Mouse (Mus musculus): ENCODE measurements around the gene Spata32.
A peak's percentile ranks its signal among the peaks of the same experiment; 100 is the strongest.

Gene Spata32

DNA sequence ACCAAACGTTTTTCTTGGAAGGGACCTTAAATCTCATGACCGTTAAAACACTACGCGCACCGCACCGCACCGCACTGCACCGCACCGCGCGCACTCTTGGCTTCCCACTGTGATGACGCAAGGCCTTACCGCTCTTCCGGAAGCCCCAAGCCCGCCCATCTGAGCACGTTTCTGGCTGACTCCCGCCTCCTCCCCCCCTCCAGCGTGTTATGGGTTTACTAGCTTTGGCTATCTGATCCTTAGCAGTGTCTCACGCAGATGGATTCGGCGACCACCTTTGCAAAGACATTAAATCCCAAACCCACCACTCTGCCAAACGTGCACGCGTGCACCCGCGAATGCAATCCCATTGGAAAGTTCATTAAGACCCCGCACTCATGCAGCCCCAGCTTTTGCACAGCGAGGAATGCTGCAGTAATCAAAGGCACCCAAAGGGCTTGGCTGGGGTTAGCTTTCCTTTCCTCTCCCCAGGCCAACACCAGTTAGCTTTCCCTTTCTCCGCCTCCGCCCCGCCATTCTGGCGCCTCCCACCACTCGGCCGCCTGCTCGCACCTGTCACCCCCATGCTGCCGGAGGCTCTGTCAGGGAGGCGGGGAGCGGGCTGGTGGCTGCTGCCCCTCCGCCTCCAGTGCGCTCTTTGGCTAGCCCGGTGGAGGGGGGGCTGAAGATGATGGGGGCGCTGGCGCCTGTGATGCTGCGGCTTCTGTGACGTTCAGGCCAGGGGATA, at the start of gene Spata32:
Spata32 (minus strand) TSS at position 643 of the 727 bp plus-strand sequence.
- peak; percentile 84 for DNase-seq

DNA sequence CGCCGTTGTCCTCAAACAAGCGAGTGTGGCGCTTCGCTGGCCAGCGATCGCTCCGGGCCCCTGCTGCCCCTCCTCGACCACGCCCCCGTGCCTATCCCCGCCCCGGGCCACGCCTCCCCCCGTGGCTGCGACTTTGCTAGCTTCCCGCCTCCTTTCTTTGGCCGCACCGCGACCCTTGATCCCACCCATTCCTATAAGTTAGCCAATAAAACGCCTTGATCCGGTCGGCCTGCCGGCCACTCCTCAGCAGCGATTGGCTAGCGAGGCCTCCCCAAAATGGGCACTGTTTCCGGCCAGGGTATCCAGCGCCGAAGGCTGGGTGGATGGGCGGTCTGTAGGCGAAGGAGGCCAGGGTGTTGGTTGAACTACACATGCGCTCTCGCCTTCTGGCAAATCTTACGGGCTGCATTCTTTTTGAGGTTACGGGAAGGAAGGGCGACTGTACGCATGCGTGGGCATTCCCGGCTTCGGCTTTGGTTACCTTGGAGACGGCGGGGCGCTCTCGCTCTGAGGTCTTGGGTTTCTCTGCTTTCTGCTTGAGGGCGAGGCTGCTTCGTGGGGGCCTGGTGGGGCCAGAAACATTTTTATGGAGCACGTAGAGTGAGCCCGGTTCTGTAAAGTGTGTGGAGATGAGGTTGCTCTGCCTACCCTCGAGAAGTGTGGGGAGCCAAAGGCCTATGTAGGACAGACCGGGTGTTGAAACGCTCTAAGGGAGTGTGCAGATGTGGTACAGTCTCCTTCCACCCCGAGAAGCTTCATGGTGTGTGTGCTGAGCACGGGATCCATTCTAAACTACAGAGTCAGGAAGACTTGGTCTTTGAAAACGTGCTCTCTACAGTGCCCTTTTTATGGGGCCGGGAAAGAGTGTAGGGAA, 49.4 kb upstream of the Spata32 start, which contains the start of gene Map3k14:
Map3k14 (minus strand) TSS at position 127 of the 874 bp plus-strand sequence.
- DNase-seq = peak; percentile 98

DNA sequence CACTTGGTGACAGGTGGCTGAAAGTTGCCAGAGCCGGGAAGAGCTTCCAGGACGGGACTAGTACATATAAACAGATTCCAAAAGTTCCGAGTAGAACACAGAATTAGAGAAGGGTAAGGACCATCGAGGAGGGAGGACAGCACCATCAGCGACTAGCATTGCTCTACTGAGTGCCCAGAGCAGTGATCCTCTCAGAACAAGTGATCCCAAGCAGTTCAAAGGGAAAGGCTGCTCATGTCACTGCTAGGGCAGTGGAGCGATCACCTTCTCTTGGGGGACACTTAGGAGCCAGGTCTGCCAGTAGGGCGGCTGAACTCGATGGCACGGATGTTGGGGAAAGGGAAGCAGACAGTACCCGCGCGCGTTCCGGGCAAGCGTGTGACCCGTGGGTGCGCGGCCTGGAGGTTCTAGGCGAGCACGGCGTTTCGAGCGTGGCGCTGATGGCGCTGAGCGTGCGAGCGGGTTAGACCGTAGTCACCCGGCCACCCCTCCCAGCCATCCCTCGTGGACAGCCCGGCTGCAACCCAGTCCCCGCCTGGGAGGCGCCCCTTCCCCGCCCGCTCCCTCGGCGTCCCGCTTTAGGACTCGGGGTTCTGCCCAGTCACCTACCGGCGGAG, 48.6 kb upstream of the Spata32 start:
- no peak for DNase-seq

DNA sequence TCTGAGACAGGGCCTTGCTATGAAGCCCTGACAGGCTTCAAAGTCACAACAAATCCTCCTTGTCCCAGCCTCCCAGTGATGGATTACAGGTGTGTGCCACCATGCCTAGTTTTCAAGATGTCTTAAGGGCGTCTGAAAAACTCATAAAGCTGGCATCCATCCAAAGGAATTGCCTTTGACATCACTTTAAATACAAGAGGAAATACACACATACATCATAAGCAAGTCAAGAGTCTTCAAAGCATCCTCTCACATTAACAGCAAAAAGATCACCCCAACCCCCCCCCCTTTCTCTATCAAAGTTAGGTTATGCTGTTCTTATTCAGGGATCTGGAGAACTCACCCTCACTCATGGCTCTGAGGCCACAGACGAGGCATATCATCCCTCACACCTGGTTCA, 47.6 kb upstream of the Spata32 start:
- DNase-seq = no peak

DNA sequence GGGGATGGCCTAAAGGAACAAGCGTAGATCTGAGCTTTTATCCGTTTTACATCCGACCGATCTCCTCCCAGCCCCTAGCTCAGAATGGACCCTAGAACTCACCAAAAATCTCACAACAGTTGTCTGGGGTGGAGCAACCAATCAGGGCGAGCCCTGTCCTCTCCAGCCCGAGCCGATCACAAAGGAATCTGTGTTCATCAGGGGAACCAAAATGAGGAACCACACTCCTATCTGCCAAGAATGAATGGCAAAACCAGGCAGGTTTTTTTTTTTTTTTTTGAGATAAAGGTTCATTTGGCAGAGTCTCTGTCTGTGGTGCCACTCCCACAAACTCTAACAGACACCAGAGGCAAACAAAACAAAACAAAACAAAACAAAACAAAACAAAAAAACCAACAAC, 47.0 kb upstream of the Spata32 start:
- no peak for DNase-seq

DNA sequence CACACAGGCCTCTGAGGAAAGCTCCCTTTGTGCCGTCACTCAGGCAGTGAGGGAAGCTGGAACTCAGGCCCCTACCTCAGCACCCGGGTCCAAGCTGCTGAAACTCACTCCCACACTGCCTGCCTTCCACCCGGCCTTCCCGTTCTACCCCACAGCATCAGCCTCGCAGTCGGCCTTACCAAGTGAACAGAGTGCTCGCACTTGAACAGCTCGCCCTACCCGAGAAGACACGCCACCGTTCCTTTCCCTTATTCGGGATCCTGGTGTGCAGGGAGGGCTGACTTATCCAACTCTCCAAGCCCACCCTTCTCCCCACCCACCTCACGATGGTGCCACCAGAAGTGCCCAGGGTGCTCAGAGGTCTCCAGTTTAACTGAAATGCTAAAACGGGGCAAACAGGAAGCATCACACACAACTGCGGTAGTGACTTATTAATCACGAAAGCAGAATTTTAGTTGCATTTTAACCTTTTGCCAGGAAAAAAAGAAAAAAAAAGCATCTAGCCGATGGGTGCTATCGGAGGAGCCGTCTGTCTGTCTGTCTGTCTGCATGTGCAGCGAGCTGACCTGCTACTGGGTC, 46.3 kb upstream of the Spata32 start:
- no peak for DNase-seq

DNA sequence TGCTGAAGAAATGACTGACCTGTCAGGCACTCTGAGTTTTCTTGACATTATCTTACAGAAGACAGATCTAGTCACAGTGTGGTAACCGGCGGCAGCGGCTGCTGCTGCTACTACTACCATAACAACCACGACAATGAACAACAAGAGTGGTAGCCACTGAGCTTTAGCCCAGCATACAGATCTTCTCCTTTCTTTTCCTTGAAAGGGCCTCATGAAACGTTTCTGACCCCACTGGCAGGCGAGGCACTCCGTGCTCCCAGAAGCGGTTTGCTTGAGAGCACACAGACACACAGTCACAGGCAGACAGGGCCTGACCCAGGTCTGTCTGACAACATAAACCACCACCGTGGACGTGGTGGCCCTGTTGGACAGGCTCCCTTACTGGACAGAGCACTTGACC, 45.3 kb upstream of the Spata32 start:
- no peak for DNase-seq

DNA sequence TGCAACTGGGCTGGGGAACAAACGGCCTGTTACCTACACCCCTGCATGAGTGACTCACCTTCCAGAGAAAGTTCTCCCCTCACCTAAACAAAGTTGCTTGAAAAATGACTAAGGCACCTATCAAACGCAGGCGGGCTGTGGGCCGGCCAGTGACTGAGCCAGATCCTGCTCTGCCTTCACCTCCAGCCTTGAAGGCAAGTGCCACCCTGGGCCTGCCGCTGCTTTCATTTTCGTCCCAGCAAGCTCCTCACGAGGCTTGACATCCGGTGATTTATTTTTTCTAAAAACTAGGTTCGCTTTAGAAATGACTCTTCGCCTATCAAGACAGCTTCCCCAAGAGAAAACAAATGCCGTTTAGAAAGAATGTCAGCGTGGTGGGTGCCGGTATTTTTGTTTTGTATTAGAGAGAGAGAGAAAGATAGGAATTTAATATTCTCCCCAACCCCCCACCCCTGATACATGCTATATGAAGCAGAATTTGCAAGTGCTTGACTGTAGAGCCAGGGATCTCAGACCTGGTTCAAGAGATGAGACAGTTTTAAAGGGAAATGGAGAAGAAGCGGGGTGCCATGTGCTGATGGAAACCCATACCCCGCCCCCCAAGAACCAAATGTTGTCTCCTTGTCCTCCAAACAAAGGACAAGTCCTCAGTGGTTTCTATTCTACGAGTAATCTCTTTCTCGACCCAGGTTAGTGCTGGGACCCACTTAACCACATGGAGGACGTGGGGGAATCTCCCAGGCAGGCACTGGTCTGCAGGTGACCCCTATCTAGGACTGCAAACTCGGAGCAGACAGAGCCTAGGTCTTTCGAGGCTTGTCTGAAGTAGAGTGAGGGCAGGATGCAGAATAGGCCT, 44.4 kb upstream of the Spata32 start:
- no peak for DNase-seq

DNA sequence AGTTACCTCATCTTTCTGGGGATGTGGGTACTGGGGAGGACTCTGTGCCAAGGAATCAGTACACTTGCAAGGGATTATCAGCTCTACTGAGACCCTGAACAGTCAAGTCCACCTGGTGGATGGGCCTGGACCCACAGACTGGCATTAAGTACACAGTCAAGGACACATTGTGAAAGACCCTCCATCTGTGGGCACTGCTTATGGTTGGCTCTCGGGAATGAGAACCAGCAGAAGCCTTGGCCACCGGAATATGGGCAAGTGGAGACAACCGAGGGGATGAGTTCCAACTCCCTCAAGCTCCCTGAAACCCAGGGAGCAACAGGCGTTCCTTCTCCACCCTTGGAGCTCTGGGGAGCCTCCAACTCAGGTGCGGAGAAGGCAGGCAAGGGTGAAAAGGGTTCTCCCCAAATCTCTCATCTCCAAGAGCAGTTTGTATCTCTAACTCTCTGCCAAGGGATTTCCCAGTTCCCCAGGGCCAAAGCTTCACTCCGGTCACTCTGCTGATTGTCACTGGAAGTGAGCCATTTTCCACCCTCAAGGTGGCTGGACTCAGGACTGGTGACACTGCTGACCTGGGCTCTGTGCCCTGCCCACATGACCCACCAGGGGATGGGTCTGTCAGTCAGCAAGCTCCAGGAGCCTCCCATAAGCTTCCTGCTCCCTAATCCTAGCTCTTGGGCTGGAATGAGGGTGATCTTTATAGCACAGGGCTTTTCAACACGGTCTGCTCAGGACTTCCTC, 43.6 kb upstream of the Spata32 start:
- DNase-seq = no peak

DNA sequence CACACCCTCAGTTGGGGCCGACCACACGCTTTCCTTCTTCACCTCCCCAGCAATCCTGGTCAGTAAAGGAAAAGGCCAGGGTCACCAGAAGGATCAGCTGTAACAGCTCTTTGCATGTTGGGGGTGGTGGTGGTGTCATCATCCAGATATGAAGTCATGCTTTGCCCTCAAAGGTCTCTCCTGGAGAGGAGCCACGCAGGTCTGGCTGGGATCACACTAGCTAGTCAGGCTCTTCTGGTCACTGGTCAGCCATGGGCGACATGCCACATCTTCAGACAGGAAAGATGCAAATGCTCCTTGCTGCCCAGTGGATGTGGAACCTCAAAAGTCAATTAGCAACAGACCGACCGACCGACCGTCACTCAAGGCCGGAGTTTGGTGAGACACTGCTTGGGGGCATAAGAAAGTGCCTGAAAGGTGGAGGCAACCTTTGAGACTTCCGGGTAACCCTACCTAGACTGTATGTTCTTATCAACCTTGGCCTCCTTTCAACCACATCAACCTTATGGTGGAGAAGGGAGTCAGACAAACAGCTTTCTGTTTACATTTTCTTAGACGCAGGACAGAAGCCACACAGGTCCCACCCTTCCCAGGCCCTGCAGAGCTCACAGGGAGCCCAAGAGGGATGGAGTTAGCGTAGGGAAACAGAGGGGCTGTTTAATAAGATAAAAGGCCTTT, 42.4 kb upstream of the Spata32 start:
- no peak for DNase-seq

DNA sequence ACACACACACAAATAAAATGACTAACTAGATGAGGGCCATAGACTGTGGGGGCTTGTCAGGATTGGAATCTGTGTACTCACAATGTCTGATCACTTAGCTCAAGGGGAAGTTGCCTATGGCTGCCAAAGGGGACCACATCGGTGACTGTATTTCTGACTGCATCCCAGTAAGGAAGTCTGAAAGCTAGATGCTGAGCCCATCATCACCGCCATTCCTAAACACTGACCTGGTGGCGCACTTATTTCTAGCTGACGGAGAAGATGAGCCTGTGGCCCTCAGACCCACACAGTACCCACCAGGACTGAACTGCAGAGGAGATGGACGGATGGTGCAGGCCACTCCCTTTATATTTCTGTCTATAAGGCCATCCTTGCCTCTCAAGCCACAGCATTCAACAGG, 41.8 kb upstream of the Spata32 start:
- DNase-seq = no peak

DNA sequence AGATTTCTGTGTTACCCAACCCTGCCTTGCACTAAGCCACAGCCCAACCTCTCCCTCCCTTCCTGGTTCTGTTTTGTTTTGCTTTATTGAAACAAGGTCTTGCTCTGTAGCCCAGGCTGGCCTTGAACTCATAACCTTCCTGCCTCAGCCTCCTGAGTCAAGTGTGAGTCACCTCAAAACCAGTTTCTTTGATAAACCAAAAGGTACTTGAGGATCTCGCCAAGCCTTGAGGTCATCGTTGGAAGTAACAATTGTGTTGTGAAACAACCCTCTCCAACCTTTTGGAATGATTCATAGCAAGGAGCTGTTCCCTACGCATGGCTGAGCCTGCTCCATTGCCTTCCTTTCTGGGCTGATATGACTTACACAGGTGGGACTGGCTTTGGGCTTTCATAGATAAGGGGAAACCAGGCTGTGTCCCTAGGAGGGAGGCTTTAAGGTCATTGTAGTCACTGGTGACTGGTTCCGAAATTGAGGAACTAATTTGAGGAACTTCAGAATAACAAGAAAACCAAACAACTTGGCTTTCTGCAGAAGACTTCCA, 39.8 kb upstream of the Spata32 start:
- DNase-seq = no peak

DNA sequence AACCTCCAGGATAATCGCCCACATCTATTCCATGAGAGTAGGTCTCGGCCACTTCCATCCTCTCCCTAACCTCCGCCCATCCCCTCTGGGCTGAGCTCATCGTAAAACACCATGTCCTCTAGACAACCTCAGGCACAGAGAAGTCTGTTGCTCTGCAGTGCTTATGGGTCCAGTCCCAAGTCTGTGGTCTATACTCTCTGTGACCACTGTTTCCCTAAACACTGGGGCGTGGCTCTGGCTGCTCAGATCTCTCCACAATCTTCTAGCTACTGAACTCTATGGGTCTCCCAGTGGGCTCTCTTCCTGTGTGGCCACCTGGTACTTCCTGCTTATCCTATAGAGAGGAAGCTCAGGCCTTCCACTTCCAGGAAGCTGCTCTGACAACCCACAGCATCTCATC, 35.4 kb upstream of the Spata32 start:
- no peak for DNase-seq

DNA sequence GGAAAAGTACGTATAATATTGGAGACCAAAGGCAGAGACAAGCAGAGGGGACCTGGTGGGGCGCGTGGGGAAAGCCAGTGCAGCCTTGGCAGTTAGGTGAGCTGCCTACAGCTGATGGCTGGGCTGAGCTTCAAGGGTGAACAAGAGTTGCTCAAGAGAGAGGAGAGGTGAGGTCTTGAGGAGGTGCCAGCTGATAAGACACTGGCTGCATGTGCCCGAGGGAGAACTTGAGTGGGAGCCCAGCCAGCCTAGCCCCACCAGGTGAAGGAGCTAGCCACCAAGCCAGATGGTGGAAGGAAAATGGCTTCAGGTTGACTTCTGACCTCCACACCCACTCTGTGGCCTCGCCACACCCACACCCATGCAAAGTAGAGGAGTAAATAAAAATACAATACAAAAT, 34.1 kb upstream of the Spata32 start:
- no peak for DNase-seq

DNA sequence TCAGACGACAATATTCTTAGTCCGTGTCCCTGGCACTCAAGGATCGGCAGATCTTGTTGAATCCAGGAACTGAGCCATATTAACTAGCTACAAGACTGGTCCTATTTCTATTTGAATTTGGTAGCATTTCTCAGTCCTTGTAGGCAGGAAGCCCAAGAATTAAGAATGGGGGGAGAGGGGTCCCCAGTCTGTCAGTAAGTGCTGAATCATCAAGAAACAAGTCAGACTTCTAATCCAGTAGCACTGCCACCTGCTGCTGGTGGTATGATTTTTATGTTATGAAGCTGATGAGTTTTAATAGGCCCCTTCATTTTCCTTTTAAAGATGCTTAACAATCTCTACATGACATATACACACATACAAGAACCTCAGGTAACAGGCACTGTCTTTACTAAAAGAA, 32.1 kb upstream of the Spata32 start:
- no peak for DNase-seq

DNA sequence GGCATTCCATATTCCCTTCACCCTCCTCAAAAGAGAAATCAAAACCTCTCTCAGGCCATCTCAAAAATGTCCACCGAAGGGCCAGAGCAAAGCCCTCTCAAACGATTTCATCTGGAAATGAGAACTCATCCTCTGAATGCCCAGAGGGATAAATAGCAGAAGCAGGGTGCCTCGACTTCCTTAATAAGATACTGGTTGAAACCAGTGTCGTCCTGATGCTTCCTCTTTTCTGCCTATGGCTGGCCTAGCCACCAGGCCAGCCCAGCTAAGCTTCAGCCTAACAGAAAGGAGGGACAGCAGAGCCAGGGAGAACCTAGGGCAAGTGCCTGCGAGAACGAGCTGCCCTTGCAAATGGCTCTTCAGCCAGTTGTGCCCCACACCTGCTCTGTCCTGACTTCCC, 31.3 kb upstream of the Spata32 start:
- no peak for DNase-seq

DNA sequence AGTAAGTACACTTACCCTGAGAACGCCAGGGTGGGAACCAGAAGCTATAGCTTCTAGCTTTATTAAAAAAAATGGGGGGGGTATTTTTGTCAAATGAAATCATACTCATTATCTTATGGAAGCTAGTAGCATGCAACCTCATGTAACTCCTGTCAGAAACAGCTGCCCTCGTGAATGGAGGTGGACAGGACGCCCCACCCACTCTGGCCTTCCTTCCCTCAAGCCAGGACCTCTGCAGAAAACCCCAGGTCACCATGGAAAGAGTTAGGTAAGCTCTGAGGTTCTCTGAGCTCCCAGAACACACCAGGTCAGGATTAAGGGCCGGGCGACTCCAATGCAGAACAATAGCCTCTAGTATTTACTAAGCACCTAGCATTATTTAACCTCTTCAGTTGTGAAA, 30.6 kb upstream of the Spata32 start:
- DNase-seq = no peak

DNA sequence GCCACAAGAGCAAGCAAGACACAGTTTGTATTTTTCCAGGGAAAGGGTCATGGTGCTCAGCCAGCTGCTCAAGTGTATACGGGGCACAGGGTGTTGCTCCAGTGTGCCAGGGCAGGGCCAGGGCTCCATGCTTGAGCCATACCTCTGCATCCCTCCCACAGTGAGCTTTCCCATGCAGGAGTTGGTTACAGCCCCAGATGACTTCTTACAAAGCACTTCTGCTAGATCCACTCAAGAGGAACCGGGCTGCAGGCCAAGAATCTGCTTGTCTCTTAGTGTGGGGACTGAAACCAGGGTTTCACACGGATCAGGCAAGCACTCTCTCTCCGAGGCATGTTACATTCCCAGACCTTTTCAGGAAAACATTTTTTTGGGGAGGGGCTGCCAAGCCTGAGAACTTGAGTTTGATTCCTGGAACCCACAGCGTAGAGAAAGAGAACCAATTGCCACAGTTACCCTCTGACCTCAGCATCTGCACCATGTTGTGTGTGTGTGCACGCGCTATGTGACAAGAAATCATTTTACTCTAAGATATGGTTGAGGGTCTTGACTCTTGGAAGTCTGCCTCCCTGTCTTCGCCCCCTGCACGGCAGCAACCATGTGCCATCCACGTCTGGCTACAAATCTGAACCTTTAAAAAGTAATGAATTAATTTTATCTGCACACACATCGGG, 29.4 kb upstream of the Spata32 start:
- no peak for DNase-seq

DNA sequence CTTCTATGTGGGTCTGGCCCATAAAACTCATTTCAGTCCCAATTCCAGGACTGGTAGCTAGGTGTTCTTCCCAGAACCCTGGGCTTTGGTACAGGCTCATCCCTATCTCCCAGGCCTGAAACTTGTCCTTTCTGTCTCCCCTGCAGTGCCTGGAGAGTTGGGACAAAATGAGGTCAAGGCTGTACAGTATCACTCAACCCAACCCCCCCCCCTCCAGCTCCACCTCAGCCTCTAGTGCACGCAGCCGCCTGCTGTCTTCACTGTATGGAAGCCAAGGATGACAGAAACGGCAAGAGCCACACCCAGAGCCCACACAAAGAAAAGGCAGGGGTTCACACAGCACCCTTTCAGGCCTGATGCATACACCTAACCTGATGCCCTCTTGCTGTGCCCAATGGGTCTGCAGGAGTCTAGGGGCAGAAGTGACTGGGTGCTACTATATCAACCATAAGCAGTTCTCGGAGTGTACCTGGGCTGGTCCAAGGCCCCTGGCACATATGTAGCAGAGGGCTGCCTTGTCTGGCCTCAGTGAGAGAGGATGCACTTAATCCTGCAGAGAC, 28.6 kb upstream of the Spata32 start:
- no peak for DNase-seq

Measured in cerebellum, adult 8-10 months (tissue).